Mouse (Mus musculus): ENCODE results near the gene Samm50. TPM values are rescaled to one million over a fixed set of nuclear protein-coding genes. Genes with fewer than 3 reads are reported as not detected.

Samm50 gene
- total and polyA plus RNA-seq, 2 experiments from 2014 or later: 39.7 to 90.9 TPM

- peaks cover 45% of the 10 kb centered on the region for H3K36me3 ChIP-seq (ENCODE audit: insufficient read depth, low read length)
Measured at GRCm38 (mm10) chr15:84209517-84210412, 17.7 kb downstream of the Samm50 start.

GRCm38 (mm10) chr15:84210461-84210860, 18.4 kb downstream of the Samm50 start:
- H3K36me3 ChIP-seq (ENCODE audit: insufficient read depth, low read length): peaks cover 41% of the 10 kb centered on the region
- no peak for ATAC-seq (ENCODE audit: low FRiP score)
- no peaks in the 10 kb centered on the region for H3K9me3 ChIP-seq (ENCODE audit: low read length)
- H3K27ac ChIP-seq (ENCODE audit: low read depth, low read length): no peak overlapping the region
- H3K27me3 ChIP-seq (ENCODE audit: insufficient read depth, low read length): no peaks in the 10 kb centered on the region
- no peaks in the 10 kb centered on the region for H3K4me1 ChIP-seq (ENCODE audit: insufficient read depth, low read length)
- no peak overlapping the region for H3K9ac ChIP-seq (replicated peaks; ENCODE audit: low read length, poor library complexity, severe bottlenecking)
- no peak overlapping the region for H3K4me3 ChIP-seq (ENCODE audit: low read depth, low read length)
- 96% methylated on average over 13 of the region's 13 CpGs for WGBS
- no peak for DNase-seq (ENCODE audit: low spot score)
- no peak for TF ChIP-seq CTCF (IDR thresholded peaks at IDR 0.05)
- H3K4me2 ChIP-seq (ENCODE audit: low read depth, low read length, poor library complexity, severe bottlenecking): no peak overlapping the region

More at GRCm38 (mm10) chr15:84209517-84210412, 17.7 kb downstream of the Samm50 start:
- no peak overlapping the region for H3K9ac ChIP-seq (replicated peaks; ENCODE audit: low read length, poor library complexity, severe bottlenecking)
- ATAC-seq (ENCODE audit: low FRiP score) (no peak), DNase-seq (ENCODE audit: low spot score) (no peak)
- no peaks in the 10 kb centered on the region for H3K4me1 ChIP-seq (ENCODE audit: insufficient read depth, low read length)
- H3K9me3 ChIP-seq (ENCODE audit: low read length): no peaks in the 10 kb centered on the region
- no peak overlapping the region for H3K27ac ChIP-seq (ENCODE audit: low read depth, low read length)
- WGBS: 90% methylated on average over 11 of the region's 11 CpGs
- no peak overlapping the region for H3K4me3 ChIP-seq (ENCODE audit: low read depth, low read length)
- H3K27me3 ChIP-seq (ENCODE audit: insufficient read depth, low read length): no peaks in the 10 kb centered on the region
- TF ChIP-seq CTCF (IDR thresholded peaks at IDR 0.05): no peak
- H3K4me2 ChIP-seq (ENCODE audit: low read depth, low read length, poor library complexity, severe bottlenecking): no peak overlapping the region

DNA sequence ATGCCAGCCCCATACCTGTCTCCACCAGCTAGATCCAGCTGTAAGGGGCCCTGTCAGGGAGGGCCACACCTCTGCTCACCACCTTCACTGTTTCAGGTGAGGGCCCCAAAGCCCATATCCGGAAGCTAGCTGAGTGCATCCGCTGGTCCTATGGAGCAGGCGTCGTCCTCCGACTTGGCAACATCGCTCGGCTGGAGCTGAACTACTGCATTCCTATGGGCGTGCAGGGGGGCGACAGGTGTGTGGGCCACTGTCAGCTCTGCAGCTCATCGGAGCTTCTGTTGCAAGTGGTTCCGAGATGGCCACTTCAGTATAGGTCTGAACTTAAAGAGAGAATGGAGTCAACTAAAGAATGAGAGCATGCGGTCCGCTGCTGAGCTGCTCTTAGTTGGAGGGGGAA, 18.9 kb downstream of the Samm50 start:
- Histone ChIP-seq H3K27ac (ENCODE audit: low read depth, low read length) (no peak overlapping the region), H3K36me3 (ENCODE audit: insufficient read depth, low read length) (peaks cover 37% of the 10 kb centered on the region)
- WGBS: 93% methylated on average over 13 of the region's 13 CpGs

DNA sequence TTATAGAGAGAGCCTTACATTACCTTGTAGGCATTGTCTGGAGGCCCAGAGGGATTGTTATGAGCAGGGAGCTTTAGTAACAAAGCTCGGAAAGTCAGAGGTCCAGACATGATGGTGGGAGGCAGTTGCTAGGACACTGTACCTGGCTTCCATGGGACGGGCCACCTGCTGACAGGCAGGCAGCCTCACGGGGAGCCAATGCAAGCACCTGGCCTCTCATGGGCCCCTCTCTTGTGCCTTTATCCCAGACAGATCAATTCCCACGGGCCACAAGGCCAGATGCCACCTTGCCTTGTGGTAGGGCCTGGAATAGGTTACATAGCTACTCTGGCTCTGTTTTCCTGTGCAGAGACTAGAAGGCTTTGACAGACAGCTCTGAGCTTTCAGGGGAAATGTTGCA, 19.5 kb downstream of the Samm50 start:
- DNase-seq (ENCODE audit: low spot score): no peak
- Histone ChIP-seq H3K4me2 (ENCODE audit: low read depth, low read length, poor library complexity, severe bottlenecking) (no peak overlapping the region), H3K4me3 (ENCODE audit: low read depth, low read length) (no peak overlapping the region), H3K9me3 (ENCODE audit: low read length) (no peaks in the 10 kb centered on the region), H3K27me3 (ENCODE audit: insufficient read depth, low read length) (no peaks in the 10 kb centered on the region), H3K27ac (ENCODE audit: low read depth, low read length) (no peak overlapping the region), H3K4me1 (ENCODE audit: insufficient read depth, low read length) (no peaks in the 10 kb centered on the region; the same call in 1 of the 2 replicates), H3K9ac (replicated peaks; ENCODE audit: low read length, poor library complexity, severe bottlenecking) (no peak overlapping the region), H3K36me3 (ENCODE audit: insufficient read depth, low read length) (peaks cover 31% of the 10 kb centered on the region)
- ATAC-seq (ENCODE audit: low FRiP score): 0 out of 2 replicates have a peak, but pooled peaks have one; percentile 6
- WGBS: 78% methylated on average over 4 of the region's 4 CpGs
- TF ChIP-seq CTCF (IDR thresholded peaks at IDR 0.05): no peak

More for the DNA sequence above, 18.9 kb downstream of the Samm50 start:
- Histone ChIP-seq H3K9ac (replicated peaks; ENCODE audit: low read length, poor library complexity, severe bottlenecking) (no peak overlapping the region), H3K4me3 (ENCODE audit: low read depth, low read length) (no peak overlapping the region), H3K9me3 (ENCODE audit: low read length) (no peaks in the 10 kb centered on the region), H3K4me2 (ENCODE audit: low read depth, low read length, poor library complexity, severe bottlenecking) (no peak overlapping the region), H3K4me1 (ENCODE audit: insufficient read depth, low read length) (no peaks in the 10 kb centered on the region), H3K27me3 (ENCODE audit: insufficient read depth, low read length) (no peaks in the 10 kb centered on the region)
- no peak for TF ChIP-seq CTCF (IDR thresholded peaks at IDR 0.05)
- no peak for ATAC-seq (ENCODE audit: low FRiP score)
- DNase-seq (ENCODE audit: low spot score): no peak

DNA sequence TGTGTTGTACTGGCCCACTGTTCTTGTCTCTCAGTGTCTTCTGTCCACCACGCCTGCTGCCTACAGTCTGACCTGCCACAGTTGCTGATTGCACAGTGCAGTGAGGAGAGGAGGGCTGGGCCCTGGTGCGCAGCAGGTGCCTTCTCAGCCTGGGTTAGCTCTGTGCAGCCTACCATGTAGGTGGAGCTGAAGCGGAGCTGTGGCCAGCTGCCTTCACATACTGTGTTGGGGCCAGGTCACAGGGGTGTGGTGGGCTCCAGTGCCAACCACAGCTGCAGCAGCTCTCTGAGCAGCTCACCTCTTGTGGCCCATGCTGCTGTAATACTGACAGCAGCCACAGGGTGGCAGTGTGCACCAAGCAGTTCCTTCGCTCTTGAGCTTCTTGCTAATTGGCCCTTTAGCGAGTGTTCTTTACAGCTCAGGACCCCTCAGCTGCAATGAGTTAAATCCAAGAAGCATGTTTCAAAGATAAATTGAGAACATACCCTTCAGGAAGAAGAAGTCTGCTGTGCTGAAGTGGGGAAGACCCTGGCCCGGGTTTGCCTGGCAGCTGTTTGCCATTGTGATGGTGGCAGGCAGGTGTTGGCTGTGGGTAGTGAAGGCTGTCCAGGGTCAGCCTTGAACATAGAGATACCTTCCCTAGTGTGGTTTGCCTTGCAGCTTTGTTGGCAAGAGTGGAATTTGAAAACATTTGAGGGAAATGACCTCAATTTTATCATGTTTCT, 20.2 kb downstream of the Samm50 start:
- Histone ChIP-seq H3K36me3 (ENCODE audit: insufficient read depth, low read length) (peaks cover 28% of the 10 kb centered on the region), H3K4me3 (ENCODE audit: low read depth, low read length) (no peak overlapping the region), H3K9ac (replicated peaks; ENCODE audit: low read length, poor library complexity, severe bottlenecking) (no peak overlapping the region), H3K27me3 (ENCODE audit: insufficient read depth, low read length) (no peaks in the 10 kb centered on the region), H3K4me2 (ENCODE audit: low read depth, low read length, poor library complexity, severe bottlenecking) (no peak overlapping the region), H3K4me1 (ENCODE audit: insufficient read depth, low read length) (peaks cover 2% of the 10 kb centered on the region; the same call in 1 of the 2 replicates), H3K27ac (ENCODE audit: low read depth, low read length) (no peak overlapping the region), H3K9me3 (ENCODE audit: low read length) (no peaks in the 10 kb centered on the region)
- 46% methylated on average over 6 of the region's 6 CpGs for WGBS
- ATAC-seq (ENCODE audit: low FRiP score) (peak; percentile 44), DNase-seq (ENCODE audit: low spot score) (peak; percentile 92)
- TF ChIP-seq CTCF (IDR thresholded peaks at IDR 0.05): peak; percentile 99

DNA sequence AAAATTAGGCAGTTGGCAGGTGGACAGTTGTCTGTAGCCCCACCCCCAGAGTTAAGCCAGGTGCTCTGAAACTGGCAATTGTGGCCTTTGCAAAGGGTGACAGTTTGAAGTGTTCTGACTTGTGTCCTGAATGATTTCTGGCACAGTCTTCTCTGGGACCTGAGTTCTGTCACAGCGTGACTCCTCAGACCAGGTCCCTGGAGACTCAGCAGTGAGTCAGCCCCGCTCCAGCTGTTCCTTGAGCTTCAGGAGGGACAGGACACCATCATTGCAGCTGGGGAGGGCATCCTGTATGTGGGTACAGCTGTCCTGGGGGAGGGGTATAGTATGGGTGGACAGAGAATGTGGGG, 20.7 kb downstream of the Samm50 start:
- no peaks in the 10 kb centered on the region for H3K9me3 ChIP-seq (ENCODE audit: low read length)
- H3K4me3 ChIP-seq (ENCODE audit: low read depth, low read length): no peak overlapping the region
- no peak overlapping the region for H3K4me2 ChIP-seq (ENCODE audit: low read depth, low read length, poor library complexity, severe bottlenecking)
- TF ChIP-seq CTCF (IDR thresholded peaks at IDR 0.05): no peak
- H3K9ac ChIP-seq (replicated peaks; ENCODE audit: low read length, poor library complexity, severe bottlenecking): no peak overlapping the region
- ATAC-seq (ENCODE audit: low FRiP score) (no peak), DNase-seq (ENCODE audit: low spot score) (no peak)
- 87% methylated on average over 2 of the region's 2 CpGs for WGBS
- H3K27ac ChIP-seq (ENCODE audit: low read depth, low read length): no peak overlapping the region
- peaks cover 2% of the 10 kb centered on the region; the same call in 1 of the 2 replicates for H3K4me1 ChIP-seq (ENCODE audit: insufficient read depth, low read length)
- peaks cover 28% of the 10 kb centered on the region for H3K36me3 ChIP-seq (ENCODE audit: insufficient read depth, low read length)
- no peaks in the 10 kb centered on the region for H3K27me3 ChIP-seq (ENCODE audit: insufficient read depth, low read length)

Measured in midbrain, postnatal 0 days (tissue).